Mouse (Mus musculus) WW6 (cell line): ENCODE results near the gene Pus1.
"Not testable (repeated sequence)": the region's sequence is repeated elsewhere in the genome, so short reads cannot be mapped to it uniquely, and the experiment has no call there.

Source experiments
- DNase-seq: peaks from one replicate; pipeline ENCODE4 v3.0.0-alpha.2; 2013; ENCODE audit warnings: low read depth, low spot score

Gene Pus1

GRCm38 (mm10) chr5:110781529-110782238 lies 1.2 kb upstream of the Pus1 start:
- no peak for DNase-seq

- DNase-seq = no peak
Measured at GRCm38 (mm10) chr5:110780761-110781528, 486 bp upstream of the Pus1 start.

DNA sequence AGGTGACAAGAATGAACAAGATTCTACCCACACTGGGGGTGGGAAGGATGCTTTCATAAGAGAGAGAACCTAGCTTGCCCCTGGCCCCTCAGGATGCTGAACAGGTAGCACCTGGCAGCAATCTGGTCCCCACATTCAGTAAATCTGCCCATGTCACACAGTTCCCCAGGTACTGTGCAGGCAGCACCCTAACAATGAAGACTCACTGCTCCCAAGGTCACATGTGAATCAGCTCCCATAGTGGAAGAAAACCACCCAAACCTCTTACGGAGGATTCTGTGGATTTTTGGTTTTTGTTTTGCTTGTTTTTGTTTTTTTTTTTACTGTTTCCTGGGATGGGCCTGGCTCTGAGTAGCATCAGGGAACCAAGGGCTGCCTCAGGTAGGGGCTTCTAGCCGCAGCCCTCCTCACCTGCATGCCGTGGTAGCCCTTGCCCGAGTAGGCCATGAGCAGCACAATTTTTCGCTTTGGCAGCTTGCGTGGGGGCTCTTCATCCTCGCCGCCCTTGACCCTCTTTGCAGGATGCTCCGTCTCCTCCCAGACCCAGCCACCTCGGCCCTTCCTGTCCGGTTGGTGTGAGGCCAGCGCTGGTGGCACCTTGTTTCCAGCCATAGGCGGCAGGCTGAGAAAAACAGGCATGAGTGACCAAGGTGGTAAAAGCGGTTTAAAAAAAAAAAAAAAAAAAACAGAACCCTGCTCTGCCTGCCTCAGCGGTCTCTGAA lies 1.0 kb downstream of the Pus1 start:
- DNase-seq = no peak

GRCm38 (mm10) chr5:110778263-110778662 lies 2.2 kb downstream of the Pus1 start:
- no peak for DNase-seq

DNA sequence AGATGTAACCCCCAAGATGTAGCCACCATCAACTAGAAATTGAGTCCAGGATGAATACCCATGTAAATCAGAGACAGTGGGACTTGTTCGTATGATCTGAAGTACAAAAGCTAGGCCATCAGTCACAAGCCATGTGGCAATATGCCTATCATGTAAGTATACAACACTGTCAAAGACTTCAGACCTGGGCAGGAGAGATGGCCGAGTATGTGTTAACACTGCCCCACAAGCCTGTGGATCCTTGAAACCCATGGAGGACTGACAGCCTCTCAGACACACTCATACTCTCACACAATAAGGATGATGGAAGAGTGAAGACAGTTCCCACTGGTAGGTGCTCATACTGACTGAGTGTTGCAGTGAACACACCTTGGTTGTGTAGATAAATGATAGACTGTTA lies 4.3 kb downstream of the Pus1 start:
- no peak for DNase-seq

- no peak for DNase-seq
Measured at GRCm38 (mm10) chr5:110774511-110774910, 5.9 kb downstream of the Pus1 start.

DNA sequence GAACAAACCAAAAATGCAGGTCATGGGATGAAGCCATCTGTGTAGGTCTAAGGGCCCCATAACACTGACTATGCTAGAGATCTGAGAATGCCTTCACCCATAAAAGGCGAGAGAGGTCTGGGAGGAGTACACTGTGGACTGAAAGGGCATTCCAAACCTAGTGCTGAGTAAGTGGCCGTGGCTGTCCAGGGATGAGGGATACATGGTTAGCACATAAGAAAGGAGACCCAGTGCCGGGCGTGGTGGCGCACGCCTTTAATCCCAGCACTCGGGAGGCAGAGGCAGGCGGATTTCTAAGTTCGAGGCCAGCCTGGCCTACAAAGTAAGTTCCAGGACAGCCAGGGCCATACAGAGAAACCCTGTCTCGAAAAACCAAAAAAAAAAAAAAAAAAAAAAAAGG lies 7.5 kb downstream of the Pus1 start:
- not testable (repeated sequence) for DNase-seq

GRCm38 (mm10) chr5:110770448-110771158 lies 9.9 kb downstream of the Pus1 start, which contains the start of gene Ep400:
Ep400 (minus strand) TSS chr5:110770717.
- DNase-seq = peak; percentile 99

DNA sequence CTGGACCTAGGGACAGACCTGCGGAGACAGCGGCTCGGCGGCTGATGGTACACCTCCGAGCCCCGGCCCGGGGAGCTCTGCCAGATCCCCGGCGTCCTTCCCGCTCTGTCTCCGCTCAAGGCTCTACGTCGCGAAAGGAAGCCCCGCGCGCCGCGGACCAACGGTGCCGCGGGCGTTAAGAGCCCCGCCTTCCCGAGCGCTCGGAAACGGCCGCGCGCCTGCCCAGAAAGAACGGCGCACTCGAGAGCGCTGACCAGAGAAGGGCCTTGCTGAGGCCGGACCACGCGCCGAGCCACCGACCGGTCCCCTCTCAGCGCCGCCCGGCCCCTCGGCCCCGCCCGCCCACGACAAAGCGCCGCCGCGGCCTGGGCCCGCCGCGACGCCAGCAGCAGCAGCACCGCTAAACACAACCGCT lies 10.4 kb downstream of the Pus1 start:
- DNase-seq = no peak

GRCm38 (mm10) chr5:110769272-110769671 lies 11.2 kb downstream of the Pus1 start:
- DNase-seq = no peak

DNA sequence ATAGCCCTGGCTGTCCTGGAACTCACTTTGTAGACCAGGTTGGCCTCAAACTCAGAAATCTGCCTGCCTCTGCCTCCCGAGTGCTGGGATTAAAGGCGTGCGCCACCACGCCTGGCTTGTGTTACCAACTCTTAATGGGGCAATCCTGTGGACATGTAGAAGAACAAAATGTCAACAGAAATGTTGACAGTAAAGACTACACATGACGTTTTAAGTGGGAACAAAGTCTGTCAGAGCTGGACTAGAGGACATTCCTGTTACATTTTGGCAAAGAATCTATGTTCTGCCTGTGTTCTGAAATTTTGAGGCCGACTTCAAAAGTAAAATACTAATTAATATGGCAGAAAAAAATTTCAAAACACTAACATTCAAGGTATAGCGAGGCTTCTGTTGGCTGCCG lies 16.6 kb downstream of the Pus1 start:
- no peak for DNase-seq

GRCm38 (mm10) chr5:110745021-110745420 lies 35.4 kb downstream of the Pus1 start:
- DNase-seq = no peak

GRCm38 (mm10) chr5:110739496-110740275 lies 40.8 kb downstream of the Pus1 start:
- DNase-seq = no peak

- no peak for DNase-seq
Measured at GRCm38 (mm10) chr5:110735606-110736005, 44.9 kb downstream of the Pus1 start.

DNA sequence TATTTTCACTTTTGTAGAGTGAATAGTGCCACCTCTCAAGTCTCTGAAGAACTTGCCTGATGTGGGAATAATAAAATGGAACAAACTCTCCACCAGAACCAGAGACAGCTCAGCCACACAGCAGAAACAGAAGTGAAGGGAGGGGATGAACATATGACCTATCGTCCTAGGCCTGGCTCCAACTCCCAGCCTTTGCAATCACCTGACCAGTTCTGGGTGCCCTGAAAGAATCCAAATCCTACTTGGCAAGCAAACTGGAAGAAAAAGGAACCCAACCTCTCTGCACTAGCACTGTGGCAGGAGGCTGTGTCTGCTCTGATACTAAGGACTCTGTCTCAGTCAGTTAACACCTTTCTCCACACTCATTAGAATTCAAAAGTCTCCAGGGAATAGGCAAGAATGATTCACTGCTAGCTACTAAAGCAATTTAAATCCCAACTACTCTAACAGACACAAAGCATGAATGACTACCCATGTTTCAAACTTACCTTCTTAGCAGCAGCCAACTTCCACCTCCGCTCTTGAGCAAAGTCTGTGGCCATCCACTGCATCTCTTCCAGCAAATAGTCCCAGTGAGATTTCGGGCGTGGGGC lies 47.1 kb downstream of the Pus1 start:
- no peak for DNase-seq

DNA sequence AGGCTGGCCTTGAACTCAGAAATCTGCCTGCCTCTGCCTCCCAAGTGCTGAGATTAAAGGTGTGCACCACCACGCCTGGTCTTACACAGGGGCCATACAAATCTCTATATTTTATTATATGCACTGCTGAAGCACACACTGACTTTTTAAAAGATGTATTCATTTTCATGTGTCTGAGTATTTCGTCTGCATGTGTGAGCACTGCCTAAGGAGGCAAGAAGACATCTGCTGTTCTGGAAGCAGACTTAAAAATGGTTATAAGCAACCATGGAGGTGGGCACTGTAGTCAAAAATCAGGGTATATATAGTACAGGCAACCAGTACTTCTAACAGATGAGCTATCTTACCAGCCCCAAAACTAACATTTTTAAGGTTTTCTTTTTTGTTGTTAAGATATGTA lies 49.2 kb downstream of the Pus1 start:
- no peak for DNase-seq

DNA sequence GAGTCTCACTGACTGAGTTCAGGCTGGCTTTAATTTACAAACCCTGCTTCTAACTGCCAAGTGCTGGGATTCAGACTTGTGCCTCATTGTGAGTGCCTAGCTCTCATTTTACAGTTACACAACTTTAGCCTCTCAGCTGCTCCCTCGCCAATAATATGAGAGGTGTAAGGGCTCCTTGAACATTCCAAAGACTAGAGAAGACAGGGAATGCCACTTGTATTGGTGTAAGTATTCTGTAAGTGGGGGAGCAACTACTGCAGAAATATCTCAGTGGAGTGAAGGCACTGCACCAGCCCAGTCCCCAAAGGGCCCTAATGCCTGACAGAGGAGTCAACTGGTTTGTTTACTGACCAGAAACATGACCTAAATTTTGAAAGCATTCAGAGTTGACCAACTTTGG lies 52.6 kb downstream of the Pus1 start:
- no peak for DNase-seq
